Mouse (Mus musculus): Measurements from ENCODE around the gene Slc7a5. TPM values are rescaled to one million over a fixed set of nuclear protein-coding genes. Genes with fewer than 3 reads are reported as not detected.

Gene Slc7a5
- polyA plus RNA-seq (2012; rRNA removed; ENCODE audit: low replicate concordance): 18.2 and 24.8 TPM in 2 replicates

GRCm38 (mm10) chr8:121907587-121908248 is at the start of gene Slc7a5:
Slc7a5 (minus strand) TSS chr8:121907694.

GRCm38 (mm10) chr8:121949222-121949800 is 41.8 kb upstream of the Slc7a5 start, which contains the start of gene Banp:
Banp (plus strand) TSS chr8:121949750.

GRCm38 (mm10) chr8:121944831-121945230 is 37.3 kb upstream of the Slc7a5 start, which contains the start of gene Car5a:
Car5a (minus strand) TSS chr8:121944904.

Other genes starting within 250 kb of the Slc7a5 start
- 0.06 and 0.13 TPM in 2 replicates for gene Jph3, start 178.1 kb downstream of the Slc7a5 start, polyA plus RNA-seq (2012; rRNA removed; ENCODE audit: low replicate concordance)
- 15.5 and 17.9 TPM in 2 replicates for gene Klhdc4, start 78.1 kb downstream of the Slc7a5 start, polyA plus RNA-seq (2012; rRNA removed; ENCODE audit: low replicate concordance)
- 0.55 TPM in 1 of 2 replicates, not detected in the other for gene Car5a, start 37.2 kb upstream of the Slc7a5 start, polyA plus RNA-seq (2012; rRNA removed; ENCODE audit: low replicate concordance)
- 48.5 and 75.6 TPM in 2 replicates for gene Banp, start 42.1 kb upstream of the Slc7a5 start, polyA plus RNA-seq (2012; rRNA removed; ENCODE audit: low replicate concordance)